Mouse (Mus musculus) erythroblast, embryonic 14.5 days (primary cell): Measurements from ENCODE around the gene Sh2b3.

ENCODE experiments used
- GATA1 ChIP-seq: IDR thresholded peaks from 2 replicates; pipeline ENCODE4 v1.6.1; 2012; ENCODE audit warnings: low read length, inconsistent platforms, mixed read lengths
- TAL1 ChIP-seq: IDR thresholded peaks from 3 replicates; pipeline ENCODE4 v1.6.1; 2012; ENCODE audit warnings: low read length, inconsistent platforms, mixed read lengths

DNA sequence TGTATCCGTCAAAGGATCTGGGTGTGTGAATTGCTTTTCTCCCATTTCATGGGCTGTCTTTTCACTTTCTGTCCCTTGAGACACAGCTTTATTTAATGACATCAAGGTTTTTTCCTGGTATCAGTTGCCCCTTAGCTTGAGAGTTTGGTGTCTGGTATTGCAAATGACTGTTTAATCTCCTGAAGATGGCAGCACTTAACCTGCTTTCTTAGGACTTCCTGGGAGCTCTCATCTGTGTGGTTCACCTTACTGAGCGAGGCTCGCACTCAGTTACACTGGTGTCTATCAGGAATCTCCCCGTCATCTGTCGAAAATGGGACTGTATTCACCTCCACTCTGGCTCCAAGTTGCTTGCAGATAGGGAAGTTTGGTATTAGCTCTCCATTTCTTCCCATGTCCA is 46.4 kb downstream of the Sh2b3 start:
- TF ChIP-seq GATA1 = no peak
- TF ChIP-seq TAL1 = no peak
